Mouse (Mus musculus) testis, adult 2 months (tissue): ENCODE data around the gene Tm6sf2.

Experiments
- CTCF ChIP-seq: fragments of 200-500 bp; IDR thresholded peaks from 2 replicates; pipeline ENCODE4 v1.5.1; 2012; ENCODE audit warnings: low read depth, mild to moderate bottlenecking, inconsistent platforms, low read length, moderate library complexity; ENCODE audit not compliant: control insufficient read depth, insufficient read depth, insufficient replicate concordance
- POLR2A ChIP-seq: fragments of 200-500 bp; IDR thresholded peaks from 2 replicates; pipeline ENCODE4 v1.6.1; 2012; ENCODE audit warnings: low read depth, mild to moderate bottlenecking, inconsistent platforms, low read length, moderate library complexity; ENCODE audit not compliant: control insufficient read depth

GRCm38 (mm10) chr8:70104922-70105321 is 32.2 kb downstream of the Tm6sf2 start:
- TF ChIP-seq CTCF (no peak), POLR2A (no peak)
